Mouse (Mus musculus): ENCODE measurements at regions not wholly inside any gene's neighbourhood (a gene's known extent, or its start where the extent isn't known, plus 50 kb on each side); places are given as distances from the start of the nearest gene placed in this dataset.

GRCm38 (mm10) chr6:141041781-141042625 is 207.1 kb upstream of the Pde3a start:
- no peaks in the 10 kb centered on the region for H3K36me3 ChIP-seq
- H3K4me3 ChIP-seq, result no peak overlapping the region
- no peak for ATAC-seq (ENCODE audit: low FRiP score, low read depth)
- 65% methylated on average over 16 of the region's 16 CpGs for WGBS
- no peaks in the 10 kb centered on the region for H3K27me3 ChIP-seq
- no peaks in the 10 kb centered on the region for H3K9me3 ChIP-seq
- H3K9ac ChIP-seq, result no peak overlapping the region
- H3K4me2 ChIP-seq, result no peak overlapping the region
- no peaks in the 10 kb centered on the region for H3K4me1 ChIP-seq (replicated peaks)
- H3K27ac ChIP-seq (replicated peaks), result no peak overlapping the region

- no peak for ATAC-seq (ENCODE audit: low FRiP score, low read depth)
- H3K27ac ChIP-seq (replicated peaks), result no peak overlapping the region
- no peak overlapping the region for H3K9ac ChIP-seq
- H3K4me3 ChIP-seq, result no peak overlapping the region
- H3K36me3 ChIP-seq, result no peaks in the 10 kb centered on the region
- H3K4me1 ChIP-seq (replicated peaks), result 0 out of 2 replicates have a peak, but pooled peaks cover 4% of the 10 kb centered on the region
- no peaks in the 10 kb centered on the region for H3K27me3 ChIP-seq
- no peak overlapping the region for H3K4me2 ChIP-seq
- H3K9me3 ChIP-seq, result no peaks in the 10 kb centered on the region
- 94% methylated on average over 2 of the region's 2 CpGs for WGBS
These were observed 200.8 kb upstream of the Pde3a start for GRCm38 (mm10) chr6:141048271-141048670.

DNA sequence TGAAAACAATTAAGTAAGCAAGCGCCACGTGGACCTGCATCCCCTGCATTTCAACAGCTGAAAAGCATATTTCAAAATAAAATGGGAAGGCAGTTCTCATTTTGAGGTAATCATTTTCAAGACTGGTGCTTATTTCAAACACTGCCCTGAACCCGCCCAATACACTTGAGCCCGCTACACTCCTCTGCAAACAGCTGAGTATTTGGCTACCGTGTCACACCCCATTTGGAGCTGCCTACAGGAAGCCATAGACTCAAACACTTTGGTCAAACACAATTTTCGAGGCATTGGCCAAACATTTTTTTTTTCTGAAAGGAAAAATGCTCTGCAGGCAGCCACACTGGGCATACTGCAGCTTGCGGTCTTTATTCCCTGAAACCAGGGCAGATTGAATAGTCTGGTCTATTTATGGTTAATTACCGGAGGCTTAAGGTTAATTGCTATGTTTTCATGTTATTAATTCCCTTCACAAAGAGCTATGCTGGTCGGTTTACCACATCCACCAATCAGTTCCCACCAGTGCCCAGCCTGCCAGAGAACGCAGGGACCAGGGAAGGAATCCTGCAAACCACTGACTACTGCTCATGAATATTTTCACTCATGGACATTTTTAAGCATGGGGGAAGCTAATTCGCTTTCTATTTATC is 198.9 kb upstream of the Pde3a start:
- WGBS, result 54% methylated on average over 11 of the region's 11 CpGs
- no peak overlapping the region for H3K4me3 ChIP-seq
- peak; percentile 61; the same call in 1 of the 2 replicates for ATAC-seq (ENCODE audit: low FRiP score, low read depth)

GRCm38 (mm10) chr6:141054026-141054425 is 195.0 kb upstream of the Pde3a start:
- 0 out of 2 replicates have a peak, but pooled peaks cover 4% of the 10 kb centered on the region for H3K4me1 ChIP-seq (replicated peaks)
- H3K36me3 ChIP-seq, result no peaks in the 10 kb centered on the region
- H3K4me3 ChIP-seq, result no peak overlapping the region
- ATAC-seq (ENCODE audit: low FRiP score, low read depth), result no peak
- no peak overlapping the region for H3K4me2 ChIP-seq
- 93% methylated on average over 7 of the region's 7 CpGs for whole genome bisulfite sequencing
- H3K9me3 ChIP-seq, result no peaks in the 10 kb centered on the region
- no peak overlapping the region for H3K9ac ChIP-seq
- no peaks in the 10 kb centered on the region for H3K27me3 ChIP-seq
- no peak overlapping the region for H3K27ac ChIP-seq (replicated peaks)

More for the DNA sequence above, 198.9 kb upstream of the Pde3a start:
- 0 out of 2 replicates have a peak, but pooled peaks cover 4% of the 10 kb centered on the region for H3K4me1 ChIP-seq (replicated peaks)
- no peaks in the 10 kb centered on the region for H3K36me3 ChIP-seq
- H3K27ac ChIP-seq (replicated peaks), result no peak overlapping the region
- no peak overlapping the region for H3K4me2 ChIP-seq
- no peaks in the 10 kb centered on the region for H3K9me3 ChIP-seq
- H3K27me3 ChIP-seq, result no peaks in the 10 kb centered on the region
- no peak overlapping the region for H3K9ac ChIP-seq

DNA sequence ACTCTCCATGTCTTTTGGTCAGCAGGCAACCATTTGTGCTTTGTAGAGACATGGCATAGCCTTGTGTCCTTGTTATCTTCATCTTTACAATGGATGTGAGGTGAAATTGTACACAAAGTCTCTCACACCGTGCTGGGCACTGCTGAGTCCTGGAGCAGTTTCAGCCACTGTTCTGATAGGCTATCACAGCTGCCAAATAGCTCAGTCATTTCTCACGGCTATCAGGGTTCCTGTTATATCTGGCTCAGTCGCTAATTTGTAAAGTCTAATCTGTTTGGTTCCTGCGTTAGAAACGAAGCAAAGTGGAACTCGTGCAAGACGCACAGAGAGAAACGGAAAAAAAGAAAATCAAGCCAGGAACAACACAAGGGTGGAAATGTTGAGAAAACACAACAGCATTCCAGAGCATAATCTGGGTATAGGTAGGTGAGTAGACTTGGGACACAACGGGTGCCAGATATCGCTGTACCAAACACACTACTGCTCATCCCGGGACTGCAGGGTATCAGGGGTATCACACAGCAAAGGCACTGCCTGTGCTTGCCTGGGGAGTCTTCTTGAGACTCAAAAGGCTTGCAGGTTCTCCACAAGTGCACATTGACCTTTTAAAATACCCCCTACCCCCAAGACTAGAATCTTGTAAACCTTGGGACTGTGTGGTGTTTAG is 189.7 kb upstream of the Pde3a start:
- Histone ChIP-seq H3K27ac (replicated peaks) (no peak overlapping the region), H3K9ac (no peak overlapping the region), H3K4me2 (no peak overlapping the region), H3K4me1 (replicated peaks) (no peaks in the 10 kb centered on the region), H3K4me3 (no peak overlapping the region), H3K27me3 (no peaks in the 10 kb centered on the region), H3K36me3 (no peaks in the 10 kb centered on the region), H3K9me3 (no peaks in the 10 kb centered on the region)
- WGBS, result 96% methylated on average over 11 of the region's 11 CpGs
- ATAC-seq (ENCODE audit: low FRiP score, low read depth), result no peak

DNA sequence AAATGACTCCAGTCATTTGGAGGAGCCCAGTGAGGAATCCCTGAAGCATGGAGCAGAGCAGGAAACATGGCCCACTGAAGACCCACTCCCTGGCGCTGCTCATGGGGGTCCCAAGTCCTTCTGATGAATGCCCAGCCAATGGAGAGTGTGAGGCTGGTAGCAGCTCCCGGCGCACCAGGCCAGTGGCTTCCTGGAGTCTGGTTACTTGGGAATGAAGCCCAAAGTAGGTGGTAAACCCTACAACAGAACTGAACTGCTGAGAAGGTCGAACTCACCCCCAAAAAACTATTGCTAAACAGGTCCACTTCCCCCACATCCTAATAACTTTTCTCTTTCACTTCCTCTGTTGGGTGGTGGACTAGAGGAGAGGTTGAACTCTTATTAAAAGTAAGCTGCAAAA is 183.3 kb upstream of the Pde3a start:
- H3K4me2 ChIP-seq, result no peak overlapping the region
- H3K4me1 ChIP-seq (replicated peaks), result no peaks in the 10 kb centered on the region
- no peak for ATAC-seq (ENCODE audit: low FRiP score, low read depth)
- H3K9ac ChIP-seq, result no peak overlapping the region
- H3K9me3 ChIP-seq, result no peaks in the 10 kb centered on the region
- no peak overlapping the region for H3K27ac ChIP-seq (replicated peaks)
- no peaks in the 10 kb centered on the region for H3K36me3 ChIP-seq
- 82% methylated on average over 4 of the region's 4 CpGs for WGBS
- H3K27me3 ChIP-seq, result no peaks in the 10 kb centered on the region
- no peak overlapping the region for H3K4me3 ChIP-seq

DNA sequence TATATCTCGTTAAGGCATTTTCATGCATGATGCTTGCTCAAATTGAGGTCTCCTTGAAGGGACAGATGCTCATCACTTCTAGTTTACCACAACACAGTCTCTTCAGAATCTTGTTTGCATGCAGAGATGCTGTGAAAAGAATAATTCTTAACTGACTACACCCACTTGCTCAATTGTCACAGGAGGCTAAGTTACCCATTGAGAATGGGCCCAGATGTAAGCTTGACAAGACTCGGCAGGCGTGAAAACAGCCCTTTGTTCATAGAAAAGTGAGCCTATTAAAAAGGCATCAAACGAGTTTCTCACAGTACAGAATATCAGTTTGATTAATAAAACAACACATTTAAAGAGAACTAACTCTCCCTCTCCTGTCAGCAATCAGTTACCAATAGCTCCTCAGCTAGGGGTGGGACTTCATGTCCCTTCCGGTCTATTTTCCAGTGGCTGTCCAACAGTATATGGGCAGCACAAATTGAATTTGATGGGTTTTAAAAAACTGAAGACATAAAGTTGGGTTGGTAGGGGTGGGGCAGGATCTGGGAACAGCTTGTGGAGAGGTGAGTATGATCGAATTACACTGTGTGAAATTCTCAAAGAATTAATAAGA is 180.1 kb upstream of the Pde3a start:
- no peaks in the 10 kb centered on the region for H3K27me3 ChIP-seq
- no peaks in the 10 kb centered on the region for H3K4me1 ChIP-seq (replicated peaks)
- no peak overlapping the region for H3K4me3 ChIP-seq
- no peak overlapping the region for H3K27ac ChIP-seq (replicated peaks)
- WGBS, result 31% methylated on average over 6 of the region's 6 CpGs
- H3K9me3 ChIP-seq, result no peaks in the 10 kb centered on the region
- H3K36me3 ChIP-seq, result no peaks in the 10 kb centered on the region
- no peak overlapping the region for H3K4me2 ChIP-seq
- no peak overlapping the region for H3K9ac ChIP-seq
- no peak for ATAC-seq (ENCODE audit: low FRiP score, low read depth)

DNA sequence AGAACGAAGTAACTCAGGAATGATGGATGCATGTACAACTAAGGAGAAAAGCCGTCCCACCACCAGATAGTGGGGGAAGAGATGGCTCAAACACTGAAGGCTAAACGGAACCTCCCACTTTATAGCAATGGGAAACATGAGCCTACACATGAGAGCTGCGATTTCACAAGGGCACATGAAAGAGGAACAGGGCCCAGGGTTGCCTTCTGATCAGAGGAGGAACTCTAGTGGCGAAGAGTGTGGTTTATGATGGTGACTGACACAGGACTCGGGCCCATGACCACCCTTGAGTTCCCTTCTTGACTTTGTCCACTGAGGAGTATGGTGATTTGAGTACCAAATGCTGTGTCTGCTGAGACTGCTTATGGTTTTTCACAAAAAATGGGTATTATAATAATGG is 179.2 kb upstream of the Pde3a start:
- no peak for ATAC-seq (ENCODE audit: low FRiP score, low read depth)
- WGBS, result 92% methylated on average over 6 of the region's 6 CpGs

GRCm38 (mm10) chr6:141071507-141071906 is 177.6 kb upstream of the Pde3a start:
- Histone ChIP-seq H3K27me3 (no peaks in the 10 kb centered on the region), H3K4me1 (replicated peaks) (no peaks in the 10 kb centered on the region), H3K4me3 (no peak overlapping the region), H3K36me3 (no peaks in the 10 kb centered on the region), H3K9ac (no peak overlapping the region), H3K27ac (replicated peaks) (no peak overlapping the region), H3K9me3 (no peaks in the 10 kb centered on the region), H3K4me2 (no peak overlapping the region)
- no peak for ATAC-seq (ENCODE audit: low FRiP score, low read depth)
- WGBS, result 82% methylated on average over 2 of the region's 2 CpGs

More for the DNA sequence above, 179.2 kb upstream of the Pde3a start:
- no peaks in the 10 kb centered on the region for H3K36me3 ChIP-seq
- no peaks in the 10 kb centered on the region for H3K4me1 ChIP-seq (replicated peaks)
- H3K27ac ChIP-seq (replicated peaks), result no peak overlapping the region
- H3K9ac ChIP-seq, result no peak overlapping the region
- H3K9me3 ChIP-seq, result no peaks in the 10 kb centered on the region
- H3K27me3 ChIP-seq, result no peaks in the 10 kb centered on the region
- no peak overlapping the region for H3K4me2 ChIP-seq
- no peak overlapping the region for H3K4me3 ChIP-seq

GRCm38 (mm10) chr6:141091076-141091780 is 157.8 kb upstream of the Pde3a start:
- WGBS, result 61% methylated on average over 9 of the region's 9 CpGs
- Histone ChIP-seq H3K4me3 (no peak overlapping the region), H3K9ac (no peak overlapping the region), H3K27ac (replicated peaks) (peak overlapping the region; percentile 47; the same call in 1 of the 2 replicates), H3K4me1 (replicated peaks) (no peaks in the 10 kb centered on the region), H3K36me3 (no peaks in the 10 kb centered on the region), H3K9me3 (no peaks in the 10 kb centered on the region), H3K4me2 (no peak overlapping the region), H3K27me3 (no peaks in the 10 kb centered on the region)
- ATAC-seq (ENCODE audit: low FRiP score, low read depth), result no peak

- no peak for ATAC-seq (ENCODE audit: low FRiP score, low read depth)
- no peak overlapping the region for H3K4me3 ChIP-seq
- no peak overlapping the region for H3K4me2 ChIP-seq
- no peaks in the 10 kb centered on the region for H3K27me3 ChIP-seq
- H3K36me3 ChIP-seq, result no peaks in the 10 kb centered on the region
- H3K27ac ChIP-seq (replicated peaks), result peak overlapping the region; percentile 47; the same call in 1 of the 2 replicates
- no peaks in the 10 kb centered on the region for H3K4me1 ChIP-seq (replicated peaks)
- 69% methylated on average over 6 of the region's 6 CpGs for WGBS
- H3K9me3 ChIP-seq, result no peaks in the 10 kb centered on the region
- H3K9ac ChIP-seq, result no peak overlapping the region
These were observed 157.3 kb upstream of the Pde3a start for GRCm38 (mm10) chr6:141091781-141092140.
